Mouse (Mus musculus): ENCODE measurements around the gene Il1rapl2. TPM values are rescaled to one million over a fixed set of nuclear protein-coding genes. Genes with fewer than 3 reads are reported as not detected.
"Not testable (repeated sequence)": the region's sequence is repeated elsewhere in the genome, so short reads cannot be mapped to it uniquely, and the experiment has no call there.

Il1rapl2 gene
- polyA plus RNA-seq, 1 experiment from 2014 or later = 0.08 TPM

GRCm38 (mm10) chrX:138209480-138209879 lies 639.1 kb downstream of the Il1rapl2 start, which contains the start of gene Tex13a:
TSS of gene Tex13a (minus strand) at chrX:138209580.
- no peak for ATAC-seq (ENCODE audit: insufficient number of reproducible peaks, low FRiP score)
- Histone ChIP-seq H3K27me3 (replicated peaks) (no peaks in the 10 kb centered on the region), H3K4me1 (replicated peaks) (no peaks in the 10 kb centered on the region), H3K9ac (no peak within 1 kb of the TSS), H3K4me3 (no peak within 1 kb of the TSS), H3K4me2 (no peak within 1 kb of the TSS), H3K27ac (ENCODE audit: poor library complexity, severe bottlenecking) (no peak within 1 kb of the TSS), H3K9me3 (replicated peaks) (no peaks in the 10 kb centered on the region), H3K36me3 (no peaks in the 10 kb centered on the region)
- 69% methylated on average over 3 of the region's 3 CpGs for WGBS

- Histone ChIP-seq H3K4me3 (no peak overlapping the region), H3K36me3 (no peaks in the 10 kb centered on the region), H3K4me1 (replicated peaks) (no peaks in the 10 kb centered on the region), H3K27ac (ENCODE audit: poor library complexity, severe bottlenecking) (no peak overlapping the region), H3K9me3 (replicated peaks) (no peaks in the 10 kb centered on the region), H3K9ac (no peak overlapping the region), H3K27me3 (replicated peaks) (no peaks in the 10 kb centered on the region), H3K4me2 (no peak overlapping the region)
- 65% methylated on average over 4 of the region's 4 CpGs for WGBS
- no peak for ATAC-seq (ENCODE audit: insufficient number of reproducible peaks, low FRiP score)
These were observed 664.2 kb downstream of the Il1rapl2 start for GRCm38 (mm10) chrX:138234626-138235025.

- not testable (repeated sequence) for H3K4me3 ChIP-seq; H3K9me3 ChIP-seq (replicated peaks); H3K9ac ChIP-seq; H3K27ac ChIP-seq (ENCODE audit: poor library complexity, severe bottlenecking); ATAC-seq (ENCODE audit: insufficient number of reproducible peaks, low FRiP score); H3K4me1 ChIP-seq (replicated peaks); H3K27me3 ChIP-seq (replicated peaks); H3K36me3 ChIP-seq; H3K4me2 ChIP-seq
- WGBS = 72% methylated on average over 1 of the region's 1 CpGs
These were observed 778.3 kb downstream of the Il1rapl2 start for GRCm38 (mm10) chrX:138348736-138349135.

- Histone ChIP-seq H3K9ac (no peak overlapping the region), H3K27me3 (replicated peaks) (no peaks in the 10 kb centered on the region), H3K4me1 (replicated peaks) (no peaks in the 10 kb centered on the region), H3K36me3 (no peaks in the 10 kb centered on the region), H3K9me3 (replicated peaks) (no peaks in the 10 kb centered on the region), H3K27ac (ENCODE audit: poor library complexity, severe bottlenecking) (no peak overlapping the region), H3K4me3 (no peak overlapping the region), H3K4me2 (no peak overlapping the region)
- no peak for ATAC-seq (ENCODE audit: insufficient number of reproducible peaks, low FRiP score)
- WGBS = 49% methylated on average over 2 of the region's 2 CpGs
These were observed 863.4 kb downstream of the Il1rapl2 start for GRCm38 (mm10) chrX:138433794-138434193.

- WGBS = 29% methylated on average over 3 of the region's 3 CpGs
- H3K9me3 ChIP-seq (replicated peaks) = no peaks in the 10 kb centered on the region
- ATAC-seq (ENCODE audit: insufficient number of reproducible peaks, low FRiP score) = no peak
These were observed 867.5 kb downstream of the Il1rapl2 start for GRCm38 (mm10) chrX:138437939-138438338.

GRCm38 (mm10) chrX:138449856-138450255 lies 879.4 kb downstream of the Il1rapl2 start:
- H3K9ac ChIP-seq = no peak overlapping the region
- no peaks in the 10 kb centered on the region for H3K4me1 ChIP-seq (replicated peaks)
- H3K4me2 ChIP-seq = no peak overlapping the region
- H3K4me3 ChIP-seq = no peak overlapping the region
- WGBS = 69% methylated on average over 2 of the region's 2 CpGs
- no peak for ATAC-seq (ENCODE audit: insufficient number of reproducible peaks, low FRiP score)
- no peaks in the 10 kb centered on the region for H3K27me3 ChIP-seq (replicated peaks)
- H3K36me3 ChIP-seq = no peaks in the 10 kb centered on the region
- H3K27ac ChIP-seq (ENCODE audit: poor library complexity, severe bottlenecking) = no peak overlapping the region
- no peaks in the 10 kb centered on the region for H3K9me3 ChIP-seq (replicated peaks)

More at GRCm38 (mm10) chrX:138437939-138438338, 867.5 kb downstream of the Il1rapl2 start:
- Histone ChIP-seq H3K4me1 (replicated peaks) (no peaks in the 10 kb centered on the region), H3K4me3 (no peak overlapping the region), H3K9ac (no peak overlapping the region), H3K4me2 (no peak overlapping the region), H3K27me3 (replicated peaks) (no peaks in the 10 kb centered on the region), H3K36me3 (no peaks in the 10 kb centered on the region), H3K27ac (ENCODE audit: poor library complexity, severe bottlenecking) (no peak overlapping the region)

- Histone ChIP-seq H3K4me1 (replicated peaks) (no peaks in the 10 kb centered on the region), H3K9me3 (replicated peaks) (no peaks in the 10 kb centered on the region), H3K27ac (ENCODE audit: poor library complexity, severe bottlenecking) (no peak overlapping the region), H3K4me2 (no peak overlapping the region), H3K27me3 (replicated peaks) (no peaks in the 10 kb centered on the region), H3K4me3 (no peak overlapping the region), H3K9ac (no peak overlapping the region), H3K36me3 (no peaks in the 10 kb centered on the region)
- no peak for ATAC-seq (ENCODE audit: insufficient number of reproducible peaks, low FRiP score)
- 65% methylated on average over 3 of the region's 3 CpGs for WGBS
These were observed 908.1 kb downstream of the Il1rapl2 start for GRCm38 (mm10) chrX:138478488-138478887.

- H3K36me3 ChIP-seq = no peaks in the 10 kb centered on the region
- WGBS = 88% methylated on average over 1 of the region's 1 CpGs
These were observed 930.1 kb downstream of the Il1rapl2 start for GRCm38 (mm10) chrX:138500510-138500909.

GRCm38 (mm10) chrX:138505049-138505448 lies 934.6 kb downstream of the Il1rapl2 start:
- Histone ChIP-seq H3K4me3 (no peak overlapping the region), H3K27ac (ENCODE audit: poor library complexity, severe bottlenecking) (no peak overlapping the region), H3K4me1 (replicated peaks) (no peaks in the 10 kb centered on the region), H3K36me3 (no peaks in the 10 kb centered on the region), H3K4me2 (no peak overlapping the region), H3K27me3 (replicated peaks) (no peaks in the 10 kb centered on the region), H3K9me3 (replicated peaks) (no peaks in the 10 kb centered on the region), H3K9ac (no peak overlapping the region)
- 64% methylated on average over 3 of the region's 3 CpGs for WGBS
- ATAC-seq (ENCODE audit: insufficient number of reproducible peaks, low FRiP score) = no peak

More at GRCm38 (mm10) chrX:138500510-138500909, 930.1 kb downstream of the Il1rapl2 start:
- H3K9ac ChIP-seq = no peak overlapping the region
- no peak overlapping the region for H3K27ac ChIP-seq (ENCODE audit: poor library complexity, severe bottlenecking)
- no peak overlapping the region for H3K4me3 ChIP-seq
- no peaks in the 10 kb centered on the region for H3K9me3 ChIP-seq (replicated peaks)
- H3K27me3 ChIP-seq (replicated peaks) = no peaks in the 10 kb centered on the region
- no peaks in the 10 kb centered on the region for H3K4me1 ChIP-seq (replicated peaks)
- H3K4me2 ChIP-seq = no peak overlapping the region
- no peak for ATAC-seq (ENCODE audit: insufficient number of reproducible peaks, low FRiP score)

GRCm38 (mm10) chrX:138620106-138620505 lies 1049.7 kb downstream of the Il1rapl2 start:
- no peak overlapping the region for H3K27ac ChIP-seq (ENCODE audit: poor library complexity, severe bottlenecking)
- no peak overlapping the region for H3K4me2 ChIP-seq
- no peaks in the 10 kb centered on the region for H3K36me3 ChIP-seq
- no peak for ATAC-seq (ENCODE audit: insufficient number of reproducible peaks, low FRiP score)
- H3K27me3 ChIP-seq (replicated peaks) = no peaks in the 10 kb centered on the region
- no peak overlapping the region for H3K4me3 ChIP-seq
- 61% methylated on average over 3 of the region's 3 CpGs for WGBS
- H3K9ac ChIP-seq = no peak overlapping the region
- H3K4me1 ChIP-seq (replicated peaks) = no peaks in the 10 kb centered on the region
- H3K9me3 ChIP-seq (replicated peaks) = no peaks in the 10 kb centered on the region

- Histone ChIP-seq H3K4me2 (no peak overlapping the region), H3K36me3 (no peaks in the 10 kb centered on the region), H3K27me3 (replicated peaks) (no peaks in the 10 kb centered on the region), H3K9me3 (replicated peaks) (no peaks in the 10 kb centered on the region), H3K27ac (ENCODE audit: poor library complexity, severe bottlenecking) (no peak overlapping the region), H3K4me3 (no peak overlapping the region), H3K9ac (no peak overlapping the region), H3K4me1 (replicated peaks) (no peaks in the 10 kb centered on the region)
- ATAC-seq (ENCODE audit: insufficient number of reproducible peaks, low FRiP score) = no peak
These were observed 1054.9 kb downstream of the Il1rapl2 start for GRCm38 (mm10) chrX:138625311-138625710.

- WGBS = 24% methylated on average over 1 of the region's 1 CpGs
- no peak overlapping the region for H3K9ac ChIP-seq
- no peaks in the 10 kb centered on the region for H3K36me3 ChIP-seq
- no peak overlapping the region for H3K4me2 ChIP-seq
- H3K27me3 ChIP-seq (replicated peaks) = no peaks in the 10 kb centered on the region
- no peaks in the 10 kb centered on the region for H3K9me3 ChIP-seq (replicated peaks)
- no peaks in the 10 kb centered on the region for H3K4me1 ChIP-seq (replicated peaks)
- no peak overlapping the region for H3K4me3 ChIP-seq
- no peak for ATAC-seq (ENCODE audit: insufficient number of reproducible peaks, low FRiP score)
- H3K27ac ChIP-seq (ENCODE audit: poor library complexity, severe bottlenecking) = no peak overlapping the region
These were observed 1152.0 kb downstream of the Il1rapl2 start for GRCm38 (mm10) chrX:138722372-138722771.
